Mouse (Mus musculus): ENCODE results near the gene Defb46. TPM values are rescaled to one million over a fixed set of nuclear protein-coding genes. Genes with fewer than 3 reads are reported as not detected.

Defb46 gene
- polyA plus RNA-seq (2015; fragmentation: Illumina TruSeq; extraction: RNeasy Lipid Tissue Mini Kit (QIAGEN cat#74804); ENCODE audit: low read depth, low replicate concordance), result not detected

GRCm38 (mm10) chr8:19239616-19240015 lies at the start of gene Defb46:
Defb46 (plus strand) TSS chr8:19239916.

GRCm38 (mm10) chr8:19225161-19225560 lies 14.6 kb upstream of the Defb46 start, which contains the start of gene Defb6:
Defb6 (plus strand) TSS chr8:19225478.

GRCm38 (mm10) chr8:19247280-19247679 lies 7.6 kb downstream of the Defb46 start, which contains the start of gene Defb5:
Defb5 (plus strand) TSS chr8:19247580.

Other genes starting within 250 kb of the Defb46 start
- not detected for gene Defb37, start 248.9 kb upstream of the Defb46 start, polyA plus RNA-seq (2015; fragmentation: Illumina TruSeq; extraction: RNeasy Lipid Tissue Mini Kit (QIAGEN cat#74804); ENCODE audit: low read depth, low replicate concordance)
- gene Defb38, start 213.3 kb upstream of the Defb46 start, polyA plus RNA-seq (2015; fragmentation: Illumina TruSeq; extraction: RNeasy Lipid Tissue Mini Kit (QIAGEN cat#74804); ENCODE audit: low read depth, low replicate concordance), result not detected
- gene Defb39, start 175.1 kb upstream of the Defb46 start, polyA plus RNA-seq (2015; fragmentation: Illumina TruSeq; extraction: RNeasy Lipid Tissue Mini Kit (QIAGEN cat#74804); ENCODE audit: low read depth, low replicate concordance), result not detected
- gene Defb12, start 125.1 kb upstream of the Defb46 start, polyA plus RNA-seq (2015; fragmentation: Illumina TruSeq; extraction: RNeasy Lipid Tissue Mini Kit (QIAGEN cat#74804); ENCODE audit: low read depth, low replicate concordance), result not detected
- not detected for gene Defb34, start 116.2 kb upstream of the Defb46 start, polyA plus RNA-seq (2015; fragmentation: Illumina TruSeq; extraction: RNeasy Lipid Tissue Mini Kit (QIAGEN cat#74804); ENCODE audit: low read depth, low replicate concordance)
- gene Gm45826, start 99.1 kb upstream of the Defb46 start, polyA plus RNA-seq (2015; fragmentation: Illumina TruSeq; extraction: RNeasy Lipid Tissue Mini Kit (QIAGEN cat#74804); ENCODE audit: low read depth, low replicate concordance), result not detected
- gene Defb14, start 45.6 kb upstream of the Defb46 start, polyA plus RNA-seq (2015; fragmentation: Illumina TruSeq; extraction: RNeasy Lipid Tissue Mini Kit (QIAGEN cat#74804); ENCODE audit: low read depth, low replicate concordance), result not detected
- gene Defb4, start 41.2 kb upstream of the Defb46 start, polyA plus RNA-seq (2015; fragmentation: Illumina TruSeq; extraction: RNeasy Lipid Tissue Mini Kit (QIAGEN cat#74804); ENCODE audit: low read depth, low replicate concordance), result not detected
- gene Defb6, start 14.4 kb upstream of the Defb46 start, polyA plus RNA-seq (2015; fragmentation: Illumina TruSeq; extraction: RNeasy Lipid Tissue Mini Kit (QIAGEN cat#74804); ENCODE audit: low read depth, low replicate concordance), result not detected
- not detected for gene Defb5, start 7.7 kb downstream of the Defb46 start, polyA plus RNA-seq (2015; fragmentation: Illumina TruSeq; extraction: RNeasy Lipid Tissue Mini Kit (QIAGEN cat#74804); ENCODE audit: low read depth, low replicate concordance)
- not detected for gene Defb3, start 53.4 kb downstream of the Defb46 start, polyA plus RNA-seq (2015; fragmentation: Illumina TruSeq; extraction: RNeasy Lipid Tissue Mini Kit (QIAGEN cat#74804); ENCODE audit: low read depth, low replicate concordance)
- gene Defb8, start 207.7 kb downstream of the Defb46 start, polyA plus RNA-seq (2015; fragmentation: Illumina TruSeq; extraction: RNeasy Lipid Tissue Mini Kit (QIAGEN cat#74804); ENCODE audit: low read depth, low replicate concordance), result not detected